Mouse (Mus musculus): ENCODE data around the gene Nrxn3. TPM values are rescaled to one million over a fixed set of nuclear protein-coding genes. Genes with fewer than 3 reads are reported as not detected.

Gene Nrxn3
- polyA plus RNA-seq, 1 experiment from 2014 or later = 5.0 TPM

GRCm38 (mm10) chr12:89817072-89817773, 1094.5 kb downstream of the Nrxn3 start:
- no peaks in the 10 kb centered on the region for H3K36me3 ChIP-seq (ENCODE audit: control insufficient read depth, insufficient read depth, low read length)
- no peak overlapping the region for H3K4me2 ChIP-seq (ENCODE audit: low read length)
- no peak overlapping the region for H3K4me3 ChIP-seq (ENCODE audit: low read depth, low read length)
- WGBS = 67% methylated on average over 9 of the region's 9 CpGs
- H3K9me3 ChIP-seq (ENCODE audit: control insufficient read depth, low read length) = no peaks in the 10 kb centered on the region
- no peak overlapping the region for H3K9ac ChIP-seq (ENCODE audit: low read length)
- no peaks in the 10 kb centered on the region for H3K4me1 ChIP-seq (replicated peaks; ENCODE audit: control insufficient read depth, insufficient read depth, low read length)
- H3K27ac ChIP-seq (ENCODE audit: low read depth) = no peak overlapping the region
- DNase-seq (ENCODE audit: low spot score) = no peak
- no peaks in the 10 kb centered on the region; the same call in 1 of the 2 replicates for H3K27me3 ChIP-seq (replicated peaks; ENCODE audit: control insufficient read depth, insufficient read depth, low read length)
- ATAC-seq (replicated peaks; ENCODE audit: low FRiP score, low TSS enrichment, low read depth) = no peak

GRCm38 (mm10) chr12:89818200-89818599, 1095.5 kb downstream of the Nrxn3 start:
- Histone ChIP-seq H3K9ac (ENCODE audit: low read length) (no peak overlapping the region), H3K36me3 (ENCODE audit: control insufficient read depth, insufficient read depth, low read length) (no peaks in the 10 kb centered on the region), H3K4me2 (ENCODE audit: low read length) (no peak overlapping the region), H3K4me3 (ENCODE audit: low read depth, low read length) (no peak overlapping the region), H3K4me1 (replicated peaks; ENCODE audit: control insufficient read depth, insufficient read depth, low read length) (no peaks in the 10 kb centered on the region), H3K27me3 (replicated peaks; ENCODE audit: control insufficient read depth, insufficient read depth, low read length) (no peaks in the 10 kb centered on the region; the same call in 1 of the 2 replicates), H3K27ac (ENCODE audit: low read depth) (no peak overlapping the region), H3K9me3 (ENCODE audit: control insufficient read depth, low read length) (no peaks in the 10 kb centered on the region)
- no peak for ATAC-seq (replicated peaks; ENCODE audit: low FRiP score, low TSS enrichment, low read depth)
- WGBS = 67% methylated on average over 2 of the region's 2 CpGs
- DNase-seq (ENCODE audit: low spot score) = no peak

GRCm38 (mm10) chr12:89822141-89822540, 1099.5 kb downstream of the Nrxn3 start:
- Histone ChIP-seq H3K27me3 (replicated peaks; ENCODE audit: control insufficient read depth, insufficient read depth, low read length) (no peaks in the 10 kb centered on the region), H3K9ac (ENCODE audit: low read length) (no peak overlapping the region), H3K4me1 (replicated peaks; ENCODE audit: control insufficient read depth, insufficient read depth, low read length) (no peaks in the 10 kb centered on the region), H3K4me2 (ENCODE audit: low read length) (no peak overlapping the region), H3K27ac (ENCODE audit: low read depth) (no peak overlapping the region), H3K36me3 (ENCODE audit: control insufficient read depth, insufficient read depth, low read length) (no peaks in the 10 kb centered on the region), H3K4me3 (ENCODE audit: low read depth, low read length) (no peak overlapping the region), H3K9me3 (ENCODE audit: control insufficient read depth, low read length) (no peaks in the 10 kb centered on the region)
- WGBS = 63% methylated on average over 4 of the region's 4 CpGs
- DNase-seq (ENCODE audit: low spot score) = no peak
- no peak for ATAC-seq (replicated peaks; ENCODE audit: low FRiP score, low TSS enrichment, low read depth)

- no peak for DNase-seq (ENCODE audit: low spot score)
- no peak overlapping the region for H3K27ac ChIP-seq (ENCODE audit: low read depth)
- 69% methylated on average over 2 of the region's 2 CpGs for WGBS
- no peaks in the 10 kb centered on the region for H3K27me3 ChIP-seq (replicated peaks; ENCODE audit: control insufficient read depth, insufficient read depth, low read length)
- no peaks in the 10 kb centered on the region for H3K36me3 ChIP-seq (ENCODE audit: control insufficient read depth, insufficient read depth, low read length)
- H3K9me3 ChIP-seq (ENCODE audit: control insufficient read depth, low read length) = no peaks in the 10 kb centered on the region
- no peak for ATAC-seq (replicated peaks; ENCODE audit: low FRiP score, low TSS enrichment, low read depth)
- no peaks in the 10 kb centered on the region for H3K4me1 ChIP-seq (replicated peaks; ENCODE audit: control insufficient read depth, insufficient read depth, low read length)
- no peak overlapping the region for H3K4me3 ChIP-seq (ENCODE audit: low read depth, low read length)
- H3K4me2 ChIP-seq (ENCODE audit: low read length) = no peak overlapping the region
- H3K9ac ChIP-seq (ENCODE audit: low read length) = no peak overlapping the region
Measured at GRCm38 (mm10) chr12:89829927-89830326, 1107.3 kb downstream of the Nrxn3 start.

GRCm38 (mm10) chr12:89830350-89830749, 1107.7 kb downstream of the Nrxn3 start:
- no peak for ATAC-seq (replicated peaks; ENCODE audit: low FRiP score, low TSS enrichment, low read depth)
- H3K9me3 ChIP-seq (ENCODE audit: control insufficient read depth, low read length) = no peaks in the 10 kb centered on the region
- WGBS = 77% methylated on average over 5 of the region's 5 CpGs

GRCm38 (mm10) chr12:89831300-89831699, 1108.6 kb downstream of the Nrxn3 start:
- no peak overlapping the region for H3K4me2 ChIP-seq (ENCODE audit: low read length)
- DNase-seq (ENCODE audit: low spot score) (no peak), ATAC-seq (replicated peaks; ENCODE audit: low FRiP score, low TSS enrichment, low read depth) (no peak)
- no peaks in the 10 kb centered on the region for H3K36me3 ChIP-seq (ENCODE audit: control insufficient read depth, insufficient read depth, low read length)
- H3K27ac ChIP-seq (ENCODE audit: low read depth) = no peak overlapping the region
- no peaks in the 10 kb centered on the region for H3K27me3 ChIP-seq (replicated peaks; ENCODE audit: control insufficient read depth, insufficient read depth, low read length)
- no peak overlapping the region for H3K9ac ChIP-seq (ENCODE audit: low read length)
- H3K4me1 ChIP-seq (replicated peaks; ENCODE audit: control insufficient read depth, insufficient read depth, low read length) = no peaks in the 10 kb centered on the region
- H3K9me3 ChIP-seq (ENCODE audit: control insufficient read depth, low read length) = no peaks in the 10 kb centered on the region
- 89% methylated on average over 6 of the region's 6 CpGs for WGBS
- H3K4me3 ChIP-seq (ENCODE audit: low read depth, low read length) = no peak overlapping the region

More at GRCm38 (mm10) chr12:89830350-89830749, 1107.7 kb downstream of the Nrxn3 start:
- Histone ChIP-seq H3K4me3 (ENCODE audit: low read depth, low read length) (no peak overlapping the region), H3K4me2 (ENCODE audit: low read length) (no peak overlapping the region), H3K27me3 (replicated peaks; ENCODE audit: control insufficient read depth, insufficient read depth, low read length) (no peaks in the 10 kb centered on the region), H3K36me3 (ENCODE audit: control insufficient read depth, insufficient read depth, low read length) (no peaks in the 10 kb centered on the region), H3K27ac (ENCODE audit: low read depth) (no peak overlapping the region), H3K9ac (ENCODE audit: low read length) (no peak overlapping the region), H3K4me1 (replicated peaks; ENCODE audit: control insufficient read depth, insufficient read depth, low read length) (no peaks in the 10 kb centered on the region)
- no peak for DNase-seq (ENCODE audit: low spot score)

GRCm38 (mm10) chr12:89836271-89836670, 1113.6 kb downstream of the Nrxn3 start:
- Histone ChIP-seq H3K4me1 (replicated peaks; ENCODE audit: control insufficient read depth, insufficient read depth, low read length) (no peaks in the 10 kb centered on the region), H3K4me3 (ENCODE audit: low read depth, low read length) (no peak overlapping the region), H3K27me3 (replicated peaks; ENCODE audit: control insufficient read depth, insufficient read depth, low read length) (no peaks in the 10 kb centered on the region), H3K9me3 (ENCODE audit: control insufficient read depth, low read length) (no peaks in the 10 kb centered on the region), H3K9ac (ENCODE audit: low read length) (no peak overlapping the region), H3K27ac (ENCODE audit: low read depth) (no peak overlapping the region), H3K4me2 (ENCODE audit: low read length) (no peak overlapping the region), H3K36me3 (ENCODE audit: control insufficient read depth, insufficient read depth, low read length) (no peaks in the 10 kb centered on the region)
- 29% methylated on average over 3 of the region's 3 CpGs for WGBS
- DNase-seq (ENCODE audit: low spot score) = no peak
- no peak for ATAC-seq (replicated peaks; ENCODE audit: low FRiP score, low TSS enrichment, low read depth)

- no peaks in the 10 kb centered on the region for H3K4me1 ChIP-seq (replicated peaks; ENCODE audit: control insufficient read depth, insufficient read depth, low read length)
- H3K27ac ChIP-seq (ENCODE audit: low read depth) = no peak overlapping the region
- H3K9ac ChIP-seq (ENCODE audit: low read length) = no peak overlapping the region
- H3K4me2 ChIP-seq (ENCODE audit: low read length) = no peak overlapping the region
- no peak for ATAC-seq (replicated peaks; ENCODE audit: low FRiP score, low TSS enrichment, low read depth)
- no peak overlapping the region for H3K4me3 ChIP-seq (ENCODE audit: low read depth, low read length)
- no peak for DNase-seq (ENCODE audit: low spot score)
- H3K36me3 ChIP-seq (ENCODE audit: control insufficient read depth, insufficient read depth, low read length) = no peaks in the 10 kb centered on the region
- 100% methylated on average over 1 of the region's 1 CpGs for WGBS
- H3K27me3 ChIP-seq (replicated peaks; ENCODE audit: control insufficient read depth, insufficient read depth, low read length) = no peaks in the 10 kb centered on the region
- H3K9me3 ChIP-seq (ENCODE audit: control insufficient read depth, low read length) = no peaks in the 10 kb centered on the region
Measured at GRCm38 (mm10) chr12:89842861-89843260, 1120.2 kb downstream of the Nrxn3 start.

- DNase-seq (ENCODE audit: low spot score) = no peak
- no peaks in the 10 kb centered on the region for H3K9me3 ChIP-seq (ENCODE audit: control insufficient read depth, low read length)
- H3K4me2 ChIP-seq (ENCODE audit: low read length) = no peak overlapping the region
- no peak for ATAC-seq (replicated peaks; ENCODE audit: low FRiP score, low TSS enrichment, low read depth)
- 73% methylated on average over 1 of the region's 1 CpGs for WGBS
- H3K36me3 ChIP-seq (ENCODE audit: control insufficient read depth, insufficient read depth, low read length) = no peaks in the 10 kb centered on the region
- H3K4me3 ChIP-seq (ENCODE audit: low read depth, low read length) = no peak overlapping the region
- H3K27ac ChIP-seq (ENCODE audit: low read depth) = no peak overlapping the region
- no peak overlapping the region for H3K9ac ChIP-seq (ENCODE audit: low read length)
- no peaks in the 10 kb centered on the region for H3K4me1 ChIP-seq (replicated peaks; ENCODE audit: control insufficient read depth, insufficient read depth, low read length)
- no peaks in the 10 kb centered on the region for H3K27me3 ChIP-seq (replicated peaks; ENCODE audit: control insufficient read depth, insufficient read depth, low read length)
Measured at GRCm38 (mm10) chr12:89848116-89848515, 1125.4 kb downstream of the Nrxn3 start.
